Mouse (Mus musculus) ovary, adult 18-20 months (tissue): ENCODE data around the gene E130208F15Rik.

Source experiments
- DNase-seq: peaks from one replicate; pipeline ENCODE4 v3.0.0; 2022; ENCODE audit warnings: low spot score, mixed read lengths

E130208F15Rik gene

DNA sequence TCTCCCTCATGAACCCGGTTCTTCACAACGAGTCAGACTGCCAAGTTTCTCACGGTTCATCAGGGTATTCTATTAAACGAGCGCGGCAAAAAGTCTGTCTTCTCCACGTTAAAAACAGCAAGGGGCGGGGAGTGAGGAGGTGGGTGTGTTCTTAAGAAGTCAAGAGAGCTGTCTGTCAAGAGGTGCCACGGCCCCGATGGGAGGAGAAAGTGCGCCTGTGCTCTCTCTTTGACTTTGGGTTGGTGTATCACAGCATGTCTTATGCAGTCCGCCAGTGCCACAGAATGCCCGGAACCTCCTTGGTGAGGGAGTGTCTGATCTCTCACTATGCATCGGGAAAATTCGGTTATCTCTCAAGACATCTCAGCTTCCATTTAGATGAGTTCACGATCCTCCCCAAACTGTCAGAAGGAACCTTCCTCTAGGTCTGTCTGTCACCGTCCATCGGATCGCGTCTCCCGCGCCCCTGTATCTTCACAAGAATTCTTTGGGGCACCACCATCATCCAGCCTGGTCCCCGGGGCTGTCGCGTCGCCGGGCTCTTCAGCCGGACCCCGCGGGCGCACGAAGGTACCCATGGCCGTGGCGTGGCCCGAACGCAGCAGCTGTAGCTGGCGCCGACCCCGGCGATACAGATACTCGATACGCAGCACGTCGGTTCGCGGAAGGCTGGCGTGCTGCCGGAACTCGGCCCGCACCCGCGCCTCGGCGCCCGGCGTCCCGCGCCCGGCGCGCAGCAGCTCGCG, at the start of gene E130208F15Rik:
E130208F15Rik (plus strand) TSS at position 202 of the 746 bp plus-strand sequence.
- DNase-seq: peak; percentile 66

DNA sequence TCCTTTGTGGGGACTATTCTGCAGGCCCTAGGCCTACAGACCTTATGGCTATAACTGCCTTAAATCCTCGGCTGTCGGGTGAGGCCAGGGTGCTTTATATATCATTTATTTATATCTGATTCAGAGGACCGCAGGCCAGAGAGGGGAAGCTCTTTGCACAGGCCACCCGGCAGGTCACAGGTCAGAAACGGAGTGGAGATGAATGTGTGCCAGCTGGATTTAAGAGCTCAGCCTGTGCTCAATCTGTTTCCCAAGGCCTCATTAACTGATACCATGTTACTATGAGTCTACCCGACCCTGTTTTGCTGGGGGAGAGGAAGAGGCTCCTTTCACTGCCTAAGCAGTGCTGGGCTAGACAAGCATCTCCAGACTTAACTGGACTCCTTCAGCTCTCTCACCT, 47.2 kb upstream of the E130208F15Rik start:
- DNase-seq: no peak

DNA sequence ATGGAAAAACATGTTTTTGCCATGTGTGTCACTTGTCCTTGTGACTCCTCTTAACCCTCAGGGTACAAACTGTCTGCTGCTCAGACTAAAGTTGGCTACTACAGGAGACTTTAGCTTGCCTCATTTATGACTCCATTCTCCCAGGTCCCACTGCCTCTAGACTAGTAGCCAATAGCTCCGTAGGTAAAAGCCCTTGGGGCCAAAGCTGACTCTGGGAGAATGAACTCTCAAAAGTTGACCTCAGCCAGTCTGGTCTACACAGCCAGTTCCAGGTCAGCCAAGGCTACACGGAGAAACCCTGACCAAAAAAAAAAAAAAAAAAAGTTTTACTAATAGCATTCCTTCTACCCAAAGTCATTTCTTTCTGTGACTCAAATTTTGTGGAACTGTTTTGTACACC, 42.6 kb upstream of the E130208F15Rik start:
- DNase-seq: no peak

DNA sequence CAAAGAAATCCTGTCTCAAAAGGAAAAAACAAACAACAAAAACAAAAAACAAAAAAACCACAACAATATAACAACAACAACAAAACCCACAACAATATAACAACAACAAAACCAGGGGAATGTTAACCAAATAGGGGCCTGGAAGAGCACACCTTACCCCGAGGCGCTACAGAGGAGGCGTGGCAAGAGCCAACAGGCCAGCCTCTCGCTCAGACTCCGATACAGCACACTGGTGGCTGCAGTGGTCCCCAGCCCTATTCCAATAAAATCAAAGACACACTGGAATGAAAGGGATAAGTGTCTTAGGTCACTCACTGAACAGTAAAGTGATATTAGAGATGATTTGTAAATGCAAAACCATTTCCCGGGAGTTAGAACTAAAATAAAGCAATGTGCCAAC, 42.0 kb upstream of the E130208F15Rik start:
- no peak for DNase-seq

DNA sequence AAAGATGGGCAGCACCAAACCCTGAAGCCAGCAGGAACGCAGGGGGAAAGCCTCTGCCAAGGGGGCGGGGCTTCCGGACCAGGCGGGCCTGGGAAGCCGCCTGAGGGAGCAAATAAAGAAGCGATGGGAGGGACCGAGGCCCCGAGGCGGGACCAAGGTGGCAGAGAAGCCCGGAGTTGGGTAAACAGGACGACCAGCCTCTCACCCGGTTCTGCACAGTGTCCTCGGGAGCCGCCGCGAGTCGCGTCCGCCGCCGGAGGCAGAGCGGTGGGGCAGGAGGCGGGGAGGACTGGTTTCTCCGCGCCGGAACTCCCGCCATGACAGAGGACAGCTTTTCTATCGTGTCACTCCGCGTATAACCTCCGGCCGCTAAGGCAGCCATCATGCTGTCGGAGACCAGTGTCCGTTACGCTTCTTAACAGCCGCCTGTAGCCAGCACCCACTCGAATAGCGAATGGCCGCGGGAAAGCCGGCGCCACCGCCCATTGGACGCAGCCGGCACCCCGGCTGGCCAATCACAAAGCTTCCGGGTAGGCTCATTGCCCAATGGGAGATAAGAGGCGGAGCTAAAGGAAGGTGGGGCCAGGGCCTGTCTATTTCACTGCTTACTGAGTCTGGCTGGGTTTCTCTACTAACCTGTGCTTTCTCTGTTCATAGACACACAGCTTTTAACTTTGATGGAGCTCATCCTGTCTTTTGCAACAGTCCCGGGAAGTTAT, 41.4 kb upstream of the E130208F15Rik start, which contains the start of the genes Thap8 and Wdr62:
Thap8 (plus strand) TSS at position 144 of the 719 bp plus-strand sequence.
Wdr62 (minus strand) TSS at position 469 of the 719 bp plus-strand sequence.
- peak; percentile 86 for DNase-seq

DNA sequence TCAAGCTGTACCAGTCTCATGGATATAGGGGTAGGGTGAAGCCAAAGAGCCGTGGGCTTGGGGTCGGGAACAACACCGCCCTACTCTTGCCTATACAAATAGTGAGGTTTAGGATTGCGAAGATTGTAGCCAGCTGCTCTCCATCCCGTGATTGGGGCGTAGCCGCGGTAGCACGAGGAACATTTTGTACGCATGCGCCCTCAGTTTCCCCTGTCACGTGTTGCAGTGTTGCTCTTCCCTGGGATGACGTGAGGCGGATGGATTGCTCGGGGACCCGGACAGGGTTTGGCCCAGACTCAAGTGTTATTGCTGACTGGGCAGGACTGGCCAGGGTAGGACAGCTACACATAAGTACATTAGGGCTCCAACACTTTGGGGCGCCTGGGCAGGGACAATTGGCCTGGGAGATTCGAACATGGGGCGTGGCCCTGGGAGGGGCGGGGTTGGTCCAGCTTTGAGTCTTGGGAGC, 40.8 kb upstream of the E130208F15Rik start:
- peak; percentile 83 for DNase-seq

DNA sequence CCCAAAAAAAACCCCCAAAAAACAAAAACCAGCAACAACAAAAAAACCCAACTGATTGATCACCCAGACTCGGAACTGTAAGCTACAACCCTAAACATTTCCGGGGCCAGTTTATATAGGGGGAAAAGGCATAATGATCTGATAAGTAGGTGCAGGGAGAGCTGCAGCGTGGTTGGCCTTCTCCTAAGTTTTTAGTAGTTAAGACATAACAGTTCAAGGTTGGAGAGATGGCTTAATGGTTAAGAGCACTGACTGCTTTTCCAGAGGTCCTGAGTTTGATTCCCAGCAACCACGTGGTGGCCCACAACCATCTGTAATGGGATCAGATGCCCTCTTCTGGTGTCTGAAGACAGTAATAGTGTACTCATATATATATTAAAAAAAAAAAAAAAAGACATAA, 40.0 kb upstream of the E130208F15Rik start:
- DNase-seq: no peak

DNA sequence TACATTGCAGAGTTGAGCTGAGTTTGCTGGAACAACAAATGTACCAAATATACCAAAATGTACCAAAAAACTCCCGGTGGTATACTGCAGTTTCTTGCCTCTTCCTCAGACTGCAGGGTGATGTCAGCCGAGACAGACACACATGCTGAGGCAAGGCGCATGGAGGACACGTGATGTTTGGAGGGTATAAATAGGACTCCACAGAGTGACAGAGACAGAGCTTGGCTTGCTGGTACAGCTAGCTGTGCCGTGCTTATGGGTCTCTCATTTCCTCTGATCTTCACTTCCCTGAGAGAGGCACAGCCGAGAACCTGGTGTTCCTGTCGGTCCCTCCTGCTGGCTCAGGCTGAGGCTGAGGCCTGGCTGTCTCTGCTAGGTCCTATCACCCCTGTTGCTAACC, 38.8 kb upstream of the E130208F15Rik start:
- DNase-seq: no peak

DNA sequence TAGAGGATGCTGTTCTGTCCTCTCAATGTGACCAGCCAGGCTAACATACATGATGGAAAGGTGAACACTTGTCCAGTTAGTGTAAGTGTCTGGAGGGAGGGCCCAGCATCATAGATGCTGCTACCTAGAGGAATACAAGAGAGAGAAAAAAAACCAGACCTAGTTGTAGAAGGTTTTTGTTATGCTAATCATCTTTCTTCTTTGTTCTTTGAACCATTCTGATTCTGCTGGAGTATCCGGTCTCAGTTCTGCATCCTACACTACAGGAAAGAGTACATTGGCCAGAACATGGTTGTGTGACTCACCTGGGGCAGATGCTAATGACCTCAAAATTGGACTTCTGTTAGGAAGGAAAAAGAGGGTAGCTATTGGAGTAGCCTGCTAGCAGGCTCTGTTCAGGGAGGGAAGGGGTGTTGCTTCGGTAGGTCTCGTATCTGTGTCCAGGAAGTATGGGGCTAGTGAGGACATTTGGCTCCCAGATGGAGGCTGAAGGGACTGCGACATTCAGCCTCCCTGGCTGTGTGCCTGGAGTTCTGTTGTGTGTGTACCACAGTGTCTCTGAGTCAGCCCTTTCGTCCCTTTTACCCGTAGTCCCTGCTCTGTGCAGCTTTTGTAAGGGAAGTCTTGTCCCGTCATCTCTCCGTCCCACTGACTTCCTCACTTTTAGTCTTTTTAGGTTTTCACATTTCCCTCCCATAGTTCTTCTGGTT, 34.7 kb upstream of the E130208F15Rik start:
- no peak for DNase-seq

DNA sequence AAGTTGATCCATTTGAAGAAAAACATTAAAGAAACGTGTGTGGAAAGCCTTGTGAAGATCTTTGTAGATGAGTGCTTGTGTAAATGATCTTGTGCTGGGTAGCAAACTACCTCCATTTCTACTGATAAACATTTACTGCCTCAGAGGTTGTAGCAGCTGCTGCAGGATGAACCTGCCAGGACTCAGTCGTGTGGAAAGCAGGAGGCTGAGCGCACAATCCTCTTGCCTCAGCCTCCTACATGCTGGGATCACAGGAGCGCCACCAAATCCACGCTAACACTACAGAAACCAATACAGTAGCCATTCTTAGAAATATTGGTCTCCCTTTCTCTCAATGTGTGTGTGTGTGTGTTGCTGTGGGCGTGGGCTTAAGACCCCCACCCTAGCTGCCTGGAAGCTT, 33.5 kb upstream of the E130208F15Rik start:
- DNase-seq: no peak

DNA sequence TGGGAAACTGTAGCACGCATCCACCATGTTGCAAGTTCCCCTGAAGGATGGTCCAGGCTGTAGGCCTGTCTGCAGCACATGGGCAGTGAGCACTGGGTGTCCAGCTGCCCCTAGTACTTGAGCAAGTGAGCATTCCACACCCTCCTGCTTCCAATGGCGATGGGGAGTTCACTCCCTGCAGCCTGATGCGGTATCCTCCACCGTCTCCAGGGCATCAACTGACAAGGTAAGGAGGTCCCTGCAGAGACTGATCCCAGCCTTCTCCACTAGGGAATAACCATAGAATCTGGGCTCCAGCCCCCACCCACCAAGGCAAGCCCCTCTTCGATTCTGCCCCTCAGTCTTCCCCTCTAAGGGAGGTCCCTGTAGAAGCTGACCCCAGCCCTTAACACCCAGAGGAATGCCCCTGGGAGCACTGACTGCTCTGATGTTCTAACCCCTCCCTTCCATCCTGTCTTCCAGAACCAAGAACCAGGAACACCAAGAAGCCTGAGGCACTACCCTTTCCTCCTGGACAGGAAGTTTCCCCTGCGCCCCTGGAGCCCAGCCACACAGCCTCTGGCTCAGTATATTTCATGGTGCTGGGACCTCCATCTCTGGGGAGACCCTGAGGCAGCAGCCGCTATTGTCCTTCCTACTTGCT, 32.3 kb upstream of the E130208F15Rik start:
- no peak for DNase-seq

DNA sequence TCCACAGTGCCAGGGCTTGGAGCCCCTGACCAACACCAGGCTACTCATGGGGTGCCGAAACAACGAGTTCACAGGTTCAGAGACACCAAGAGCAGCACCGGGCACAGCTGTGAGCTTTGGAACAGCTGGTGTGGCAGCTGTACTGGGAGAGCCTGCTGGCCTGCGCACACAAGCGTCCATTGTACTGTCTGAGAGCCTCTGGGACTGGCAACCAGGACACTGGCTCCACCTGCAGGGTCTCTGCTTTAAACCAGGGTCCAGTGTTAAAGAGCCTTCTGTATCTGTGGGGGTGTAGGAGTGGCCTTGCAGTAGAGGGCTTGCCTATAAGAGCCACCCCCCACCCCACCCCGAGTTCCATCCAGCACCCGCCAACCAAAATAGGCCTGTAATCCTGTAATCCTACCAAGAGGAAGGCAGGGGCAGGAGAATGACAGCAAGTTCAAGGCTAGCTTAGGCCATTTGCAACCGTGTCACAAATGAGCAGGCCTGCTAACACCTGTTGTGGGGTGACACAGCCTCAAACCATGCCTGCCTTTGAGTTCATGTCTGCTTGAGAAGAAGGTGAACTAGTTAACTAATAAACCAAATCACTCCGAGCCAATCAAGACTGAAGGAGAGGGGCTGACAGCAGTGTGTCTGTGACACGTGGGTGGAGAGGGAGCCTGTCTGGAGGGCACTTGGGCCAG, 31.7 kb upstream of the E130208F15Rik start:
- no peak for DNase-seq

DNA sequence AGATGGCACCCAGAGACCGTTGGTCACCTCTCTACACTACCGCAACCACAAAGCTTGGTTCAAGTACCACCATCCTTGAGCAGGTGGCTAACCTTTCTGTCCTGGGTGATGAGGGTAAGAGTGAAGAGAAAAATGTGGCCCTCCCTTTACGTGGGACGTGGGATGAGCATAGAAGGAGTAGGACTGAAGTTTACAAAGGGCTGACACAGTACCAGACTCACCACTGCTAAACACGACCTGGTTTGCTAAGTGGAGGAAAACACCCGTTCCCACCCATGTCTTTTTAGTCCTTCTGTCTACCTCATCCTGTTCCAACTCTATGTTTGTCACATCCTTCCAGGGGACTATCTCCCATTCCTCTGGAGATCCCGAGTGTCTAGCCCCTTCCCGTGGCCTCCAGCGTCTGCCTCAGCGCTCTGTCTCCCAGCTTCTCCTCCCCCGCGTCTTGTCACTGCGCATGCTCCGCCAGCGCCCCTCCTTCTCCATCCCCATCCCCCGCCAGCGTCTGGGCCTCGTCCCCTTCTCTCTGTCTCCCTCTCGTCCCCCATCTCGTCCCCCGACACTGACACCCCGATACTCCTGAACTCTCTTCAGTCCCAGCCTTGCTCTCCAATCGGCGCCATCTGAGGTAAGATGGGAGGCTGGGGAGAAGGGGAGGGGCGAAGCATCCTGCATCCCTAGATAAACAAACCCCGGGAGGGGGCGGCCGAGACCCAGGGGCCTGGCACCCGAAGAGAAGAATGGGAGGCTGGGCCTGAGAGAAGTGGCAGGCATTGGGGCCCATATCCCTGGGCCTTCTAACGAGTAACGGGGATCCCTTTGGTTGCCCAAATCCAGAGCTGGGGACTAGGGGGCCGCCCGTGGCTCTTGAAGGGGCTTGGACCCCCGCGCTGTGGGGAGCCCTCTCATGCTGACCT, 30.1 kb upstream of the E130208F15Rik start, which contains the start of gene Clip3:
Clip3 (plus strand) TSS at position 514 of the 917 bp plus-strand sequence.
- DNase-seq: peak; percentile 61

DNA sequence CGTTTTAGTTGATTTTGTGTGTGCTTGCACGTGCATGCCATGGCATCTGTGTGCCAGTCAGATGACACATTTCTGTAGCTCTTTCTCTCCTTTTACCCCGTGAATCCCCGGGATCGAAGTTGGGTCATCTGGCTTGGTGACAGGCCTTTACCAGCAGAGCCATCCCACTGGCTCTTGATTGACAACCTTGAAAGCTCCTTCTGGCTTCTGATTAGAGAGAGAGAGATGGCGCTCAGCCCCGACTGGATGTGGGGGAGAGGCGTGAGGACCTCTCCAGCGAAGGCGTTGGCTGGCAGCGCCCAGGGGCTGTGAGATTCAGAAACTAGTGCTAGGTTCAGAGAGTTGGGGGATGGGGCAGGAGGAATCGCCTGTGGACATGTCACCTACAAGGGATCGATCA, 27.7 kb upstream of the E130208F15Rik start:
- no peak for DNase-seq

DNA sequence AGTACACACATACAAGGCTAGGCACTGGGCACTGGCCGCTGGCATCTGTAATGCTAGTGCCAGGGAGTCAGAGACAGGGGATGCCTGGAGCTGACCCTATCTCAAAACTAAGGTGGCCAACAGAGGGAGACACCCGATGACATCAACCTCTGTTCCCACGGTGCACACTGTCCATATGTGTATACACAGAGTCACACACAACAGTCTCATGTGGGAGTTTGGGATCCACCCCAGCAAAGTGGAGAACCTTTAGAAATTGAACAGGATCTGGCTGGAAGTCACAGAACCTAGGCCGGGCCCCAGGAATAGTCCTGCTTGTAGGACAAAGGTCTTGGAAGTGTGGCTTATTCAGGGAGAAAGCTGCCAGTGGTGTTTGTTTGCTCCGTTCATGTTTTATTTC, 27.2 kb upstream of the E130208F15Rik start:
- no peak for DNase-seq

DNA sequence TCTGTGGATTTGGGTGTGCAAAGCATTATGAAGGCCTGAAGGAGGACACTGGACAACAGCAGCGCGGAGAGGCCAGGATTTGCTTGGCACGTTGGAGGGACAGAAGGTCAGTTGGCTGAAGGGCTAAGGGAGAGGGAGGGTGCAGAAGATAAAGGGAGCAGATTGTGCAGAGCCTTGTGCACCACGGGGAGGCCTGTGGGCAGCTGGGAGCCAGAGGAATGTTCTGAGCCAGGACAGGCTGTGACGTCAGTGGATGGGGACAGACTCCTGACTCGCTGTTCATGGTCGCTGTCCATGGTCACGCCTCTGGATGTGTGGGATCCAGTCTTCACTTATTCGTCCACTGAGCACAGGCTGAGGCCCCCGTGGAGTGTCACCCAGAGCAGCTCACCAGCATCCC, 26.4 kb upstream of the E130208F15Rik start:
- DNase-seq: peak; percentile 67

DNA sequence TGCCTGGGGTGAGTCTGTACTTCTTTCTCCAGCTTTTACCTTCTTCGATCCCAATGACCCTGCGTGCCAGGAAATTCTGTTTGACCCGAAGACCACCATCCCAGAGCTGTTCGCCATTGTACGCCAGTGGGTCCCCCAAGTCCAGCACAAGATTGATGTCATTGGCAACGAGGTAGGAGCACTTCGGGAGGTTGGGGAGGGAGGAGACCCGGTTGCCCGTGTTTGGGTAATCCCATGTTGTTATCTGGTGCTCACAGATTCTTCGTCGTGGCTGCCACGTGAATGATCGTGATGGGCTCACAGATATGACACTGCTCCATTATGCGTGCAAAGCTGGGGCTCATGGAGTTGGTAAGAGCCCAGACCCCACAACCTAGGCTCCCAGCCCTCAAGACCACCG, 24.7 kb upstream of the E130208F15Rik start:
- no peak for DNase-seq

DNA sequence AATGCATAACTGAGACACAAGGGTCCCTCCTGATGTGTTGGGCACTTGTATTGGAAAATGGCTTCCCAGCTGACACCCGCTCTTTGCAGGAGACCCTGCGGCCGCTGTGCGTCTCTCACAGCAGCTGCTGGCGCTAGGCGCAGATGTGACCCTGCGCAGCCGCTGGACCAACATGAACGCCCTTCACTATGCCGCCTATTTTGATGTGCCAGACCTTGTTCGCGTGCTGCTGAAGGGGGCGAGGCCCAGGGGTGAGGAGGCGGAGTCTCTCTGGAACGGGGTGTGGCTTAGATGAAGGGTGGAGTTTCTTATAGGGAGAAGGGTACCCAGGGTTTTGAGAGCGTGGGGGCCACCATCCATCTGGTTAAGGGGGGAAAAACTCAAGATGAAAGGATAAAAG, 24.3 kb upstream of the E130208F15Rik start:
- no peak for DNase-seq

DNA sequence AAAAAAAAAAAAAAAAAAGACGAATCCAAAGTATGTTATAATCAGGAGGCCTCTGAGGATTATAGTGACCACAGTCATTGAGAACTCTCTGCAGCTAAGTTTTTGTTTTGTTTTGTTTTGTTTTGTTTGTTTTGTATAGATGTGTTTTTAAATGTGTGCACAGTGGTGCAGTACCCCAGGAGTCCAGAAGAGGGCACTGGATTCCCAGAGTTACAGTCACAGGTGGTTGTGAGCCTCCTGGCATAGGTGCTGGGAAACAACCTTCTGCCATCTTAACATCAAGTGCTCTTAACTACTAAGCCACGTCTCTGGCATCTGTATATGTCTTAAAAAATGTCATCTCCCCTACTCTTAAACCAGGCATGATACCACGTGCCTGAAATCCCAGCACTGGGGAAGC, 20.6 kb upstream of the E130208F15Rik start:
- no peak for DNase-seq

DNA sequence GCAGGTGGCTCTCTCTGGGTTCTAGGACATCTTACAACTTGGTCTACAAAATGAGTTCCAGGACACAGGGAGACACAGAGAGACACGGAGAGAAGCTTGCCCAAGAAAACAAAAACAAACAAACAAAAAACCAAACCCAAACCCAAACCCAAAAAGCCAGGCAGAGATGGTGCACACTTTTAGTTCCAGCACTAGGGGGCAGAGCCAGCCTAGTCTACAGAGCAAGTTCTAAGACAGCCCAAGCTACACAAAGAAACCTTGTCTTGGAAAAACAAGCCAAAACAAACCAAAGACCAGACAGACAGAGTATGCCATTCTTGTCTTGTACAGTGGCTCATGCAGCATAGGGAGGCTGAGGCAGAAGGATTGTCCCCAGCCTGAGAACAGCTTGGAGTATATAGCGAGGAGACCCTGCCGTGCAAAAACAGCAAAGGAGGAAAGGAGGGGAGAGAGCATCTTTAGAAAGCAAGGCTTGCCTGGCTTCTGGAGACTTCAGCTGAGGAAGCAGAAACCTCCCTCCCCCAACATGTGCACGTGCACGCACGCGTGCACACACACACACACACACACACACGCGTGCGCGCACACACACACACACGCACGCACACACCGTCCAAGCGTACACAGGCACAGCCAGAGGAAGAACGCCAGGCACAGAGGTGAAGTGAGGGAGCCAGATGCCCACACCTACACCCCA, 15.3 kb upstream of the E130208F15Rik start:
- no peak for DNase-seq
